Mouse (Mus musculus) spleen, embryonic (tissue): ENCODE measurements around the gene Gm3625.

Experiments used
- CTCF ChIA-PET: fragments of 350-600 bp; sonication (Branson Sonifier 250); formaldehyde crosslinking; loops from one replicate; lab custom pipeline; 2022; lab: Charles Lee

The Gm3625 gene

GRCm38 (mm10) chr12:4556891-4557290, 35.8 kb downstream of the Gm3625 start:
- CTCF ChIA-PET, result no interaction called here

- CTCF ChIA-PET, result interaction anchor here (0.5 kb wide), 1 partner anchor 55 kb away, joined by 3 read pairs; no protein-coding TSS in a partner anchor
These were observed 37.3 kb downstream of the Gm3625 start for GRCm38 (mm10) chr12:4555451-4555850.

- CTCF ChIA-PET, result interaction anchor here (0.7 kb wide), 1 partner anchor 206 kb away, joined by 4 read pairs; no protein-coding TSS in a partner anchor
These were observed 39.0 kb downstream of the Gm3625 start for GRCm38 (mm10) chr12:4553704-4554103.

GRCm38 (mm10) chr12:4548053-4549013, 44.4 kb downstream of the Gm3625 start:
- CTCF ChIA-PET, result interaction anchor here (0.6 to 0.7 kb wide), 3 partner anchors 222 to 398 kb away, joined by 4 to 13 read pairs (median 4); no protein-coding TSS in a partner anchor

- CTCF ChIA-PET, result interaction anchor here (0.6 to 0.7 kb wide), 3 partner anchors 223 to 397 kb away, joined by 4 to 13 read pairs (median 4); no protein-coding TSS in a partner anchor
These were observed 45.2 kb downstream of the Gm3625 start for GRCm38 (mm10) chr12:4547557-4547956.

GRCm38 (mm10) chr12:4546491-4546890, 46.2 kb downstream of the Gm3625 start:
- CTCF ChIA-PET, result interaction anchor here (0.7 kb wide), 1 partner anchor 64 kb away, joined by 13 read pairs; no protein-coding TSS in a partner anchor

GRCm38 (mm10) chr12:4545425-4545824, 47.3 kb downstream of the Gm3625 start:
- CTCF ChIA-PET, result no interaction called here

GRCm38 (mm10) chr12:4544400-4544919, 48.3 kb downstream of the Gm3625 start:
- CTCF ChIA-PET, result no interaction called here
